Mouse (Mus musculus) ES-E14 (cell line): ENCODE measurements around the gene Lmo1. TPM values are rescaled to one million over a fixed set of nuclear protein-coding genes. Genes with fewer than 3 reads are reported as not detected.

Experiments
- DNase-seq: peaks from one replicate; pipeline ENCODE4 v3.0.0-alpha.2; 2013; ENCODE audit warnings: low read depth, low spot score
- H3K27ac ChIP-seq: 2 replicates; pipeline ENCODE4 v1.5.1; 2012; ENCODE audit warnings: low read depth, mild to moderate bottlenecking, low read length, moderate library complexity, mixed read lengths; ENCODE audit not compliant: poor library complexity, insufficient read depth, severe bottlenecking
- H3K36me3 ChIP-seq: 2 replicates; pipeline ENCODE4 v1.6.1; 2012; ENCODE audit warnings: mild to moderate bottlenecking, low read length, moderate library complexity, mixed read lengths; ENCODE audit not compliant: control insufficient read depth, poor library complexity, insufficient read depth, severe bottlenecking
- H3K4me1 ChIP-seq, 2 experiments: fragments of 150-350 bp in 1 of 2; sonication (generic) in 1 of 2; 2 replicates each; pipeline ENCODE4 v1.6.1; 2012; ENCODE audit warnings: low read length in 2 of 2, mild to moderate bottlenecking in 1 of 2, mixed read lengths in 1 of 2; ENCODE audit not compliant: control insufficient read depth in 2 of 2, insufficient read depth in 2 of 2, poor library complexity in 1 of 2
- H3K4me3 ChIP-seq, 2 experiments: fragments of 150-350 bp in 1 of 2; sonication (generic) in 1 of 2; 2 replicates each; pipeline ENCODE4 v1.5.1; 2012; ENCODE audit warnings: low read length in 2 of 2, low read depth in 1 of 2, mild to moderate bottlenecking in 1 of 2, mixed read lengths in 1 of 2; ENCODE audit not compliant: insufficient read depth in 1 of 2, poor library complexity in 1 of 2, severe bottlenecking in 1 of 2
- H3K9ac ChIP-seq: 2 replicates; pipeline ENCODE4 v1.6.1; 2012; ENCODE audit warnings: low read depth, mild to moderate bottlenecking, low read length, mixed read lengths; ENCODE audit not compliant: poor library complexity, insufficient read depth, severe bottlenecking
- H3K9me3 ChIP-seq: fragments of 150-350 bp; sonication (generic); 2 replicates; pipeline ENCODE4 v1.6.1; 2012; ENCODE audit warnings: low read depth, mild to moderate bottlenecking, low read length; ENCODE audit not compliant: control insufficient read depth, insufficient read depth
- CHD2 ChIP-seq: IDR thresholded peaks from 2 replicates; pipeline ENCODE4 v1.6.1; 2014; ENCODE audit warnings: mild to moderate bottlenecking, low read depth, low read length, inconsistent platforms
- HCFC1 ChIP-seq: IDR thresholded peaks from 2 replicates; pipeline ENCODE4 v1.6.1; 2012; ENCODE audit warnings: low read length, inconsistent platforms, borderline replicate concordance; ENCODE audit not compliant: insufficient read depth
- MAFK ChIP-seq: IDR thresholded peaks from 2 replicates; pipeline ENCODE4 v1.6.1; 2014; ENCODE audit warnings: mild to moderate bottlenecking, low read depth, low read length, inconsistent platforms; ENCODE audit not compliant: insufficient read depth
- ZC3H11A ChIP-seq: IDR thresholded peaks from 2 replicates; pipeline ENCODE4 v1.6.1; 2012; ENCODE audit warnings: low read depth, mild to moderate bottlenecking, inconsistent platforms, low read length, borderline replicate concordance
- ZNF384 ChIP-seq: IDR thresholded peaks from 2 replicates; pipeline ENCODE4 v1.6.1; 2012; ENCODE audit warnings: low read depth, low read length, inconsistent platforms
- in situ Hi-C, 2 experiments: fragments of 600-800 bp; cut with MboI; formaldehyde crosslinking; loops; one replicate each; pipeline ENCODE4 v1.15.1; 2025; ENCODE audit warnings: low sequenced_read_pairs in 2 of 2, inconsistent platforms in 1 of 2; ENCODE audit not compliant: unreplicated experiment in 2 of 2
- total RNA-seq: library from RNA; depleted of rRNA; stranded (reverse); fragments of 300-350 nt; gene quantifications from 2 replicates; pipeline ENCODE4 v1.2.3, GENCODE M21; 2012

Lmo1 gene
- total RNA-seq, 1 experiment, result 1.6 TPM

DNA sequence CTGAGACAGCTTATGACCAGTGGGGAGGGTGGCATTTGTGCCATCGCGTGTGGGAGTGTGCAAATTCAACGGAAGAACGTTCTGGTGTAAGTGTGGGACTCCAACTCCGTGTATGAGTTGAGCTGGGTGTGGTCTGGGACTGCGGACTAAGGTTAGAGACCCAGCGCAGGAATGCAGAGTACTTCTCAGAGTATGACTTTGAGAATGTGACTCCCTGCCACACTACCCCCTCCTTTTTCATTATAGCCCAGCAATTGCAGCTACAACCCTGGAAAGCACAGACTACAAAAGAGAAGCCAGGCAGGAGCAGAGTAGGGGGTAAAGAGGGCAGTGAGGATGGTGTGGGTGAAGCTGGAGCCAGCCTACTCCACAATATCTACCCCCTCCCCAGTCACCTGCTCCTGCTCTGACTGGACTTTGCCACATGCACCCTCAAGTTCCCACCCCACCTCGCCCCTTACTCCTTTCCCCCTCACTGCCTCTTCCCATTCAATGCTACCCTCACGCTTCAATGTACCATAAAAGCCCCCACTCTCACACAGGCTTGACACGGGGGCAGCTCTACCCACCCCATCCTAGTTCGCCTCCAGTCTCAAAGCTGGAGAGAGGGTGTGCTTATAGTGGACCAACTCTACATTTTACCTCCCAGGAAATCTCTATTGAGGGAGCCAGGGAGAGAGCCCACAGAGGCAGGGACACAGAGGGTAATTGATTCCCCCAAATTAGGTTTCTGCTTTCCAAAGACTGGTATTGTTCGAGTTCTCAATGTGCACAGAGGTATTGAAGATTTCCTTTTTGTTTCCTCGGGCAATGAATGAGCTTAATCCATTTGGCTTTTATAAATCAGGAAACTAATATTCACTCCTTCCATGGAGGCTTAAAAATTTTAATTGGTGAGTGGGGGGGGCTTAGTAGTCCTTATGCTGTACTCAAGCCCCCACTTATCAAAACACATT, 941 bp upstream of the Lmo1 start:
- peaks cover 0 to 4% of the 10 kb centered on the region in 2 experiments; a peak in 1 of 4 replicates for H3K4me1 ChIP-seq
- no peak for DNase-seq

DNA sequence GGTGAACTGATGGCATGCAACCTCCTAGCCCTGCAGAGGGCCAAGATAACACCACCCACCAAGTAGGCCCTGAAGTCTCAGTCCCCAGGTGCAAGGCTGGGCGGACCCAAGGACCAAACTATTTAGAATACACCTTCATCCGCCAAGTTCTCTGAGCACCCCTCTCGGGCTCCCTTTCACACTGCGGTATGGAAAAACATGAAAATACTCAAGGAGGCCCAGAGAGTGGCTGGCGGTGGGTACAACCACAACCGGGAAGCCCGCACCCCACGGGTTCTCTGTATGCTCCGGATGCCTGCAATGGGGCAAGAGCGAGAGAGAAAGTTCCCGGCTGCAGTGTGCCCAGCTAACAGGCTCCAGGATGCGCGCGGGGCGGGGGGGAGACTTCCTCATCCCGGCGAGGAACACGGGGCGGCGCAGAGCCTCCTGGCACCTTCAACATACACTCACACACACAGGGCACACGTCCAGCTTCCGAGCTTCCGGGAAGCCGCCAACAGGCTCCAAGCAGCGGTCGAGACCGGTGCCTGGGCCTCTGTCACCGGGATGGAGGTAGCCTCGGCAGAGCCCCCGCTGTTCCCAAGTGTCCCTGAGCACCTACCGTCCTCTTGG, 564 bp downstream of the Lmo1 start:
- Histone ChIP-seq H3K4me1 (peaks cover 0 to 4% of the 10 kb centered on the region in 2 experiments; a peak in 1 of 4 replicates), H3K36me3 (no peaks in the 10 kb centered on the region), H3K9ac (peak overlapping the region; percentile 41), H3K9me3 (no peaks in the 10 kb centered on the region), H3K27ac (no peak overlapping the region), H3K4me3 (peak overlapping the region; percentile 65 to 80)
- no peak for DNase-seq
- in situ Hi-C loops, result no loop called here
- no peak for TF ChIP-seq HCFC1
- TF ChIP-seq ZC3H11A, result no peak
- no peak for TF ChIP-seq CHD2
- no peak for TF ChIP-seq MAFK
- no peak for TF ChIP-seq ZNF384

More for the DNA sequence above, 941 bp upstream of the Lmo1 start:
- in situ Hi-C loops, result no loop called here
- TF ChIP-seq ZNF384, result no peak
- TF ChIP-seq CHD2, result no peak
- peak overlapping the region; percentile 23 to 80; a peak in 3 of 4 replicates for H3K4me3 ChIP-seq
- H3K9ac ChIP-seq, result no peak overlapping the region
- no peaks in the 10 kb centered on the region for H3K36me3 ChIP-seq
- H3K27ac ChIP-seq, result no peak overlapping the region
- H3K9me3 ChIP-seq, result no peaks in the 10 kb centered on the region

DNA sequence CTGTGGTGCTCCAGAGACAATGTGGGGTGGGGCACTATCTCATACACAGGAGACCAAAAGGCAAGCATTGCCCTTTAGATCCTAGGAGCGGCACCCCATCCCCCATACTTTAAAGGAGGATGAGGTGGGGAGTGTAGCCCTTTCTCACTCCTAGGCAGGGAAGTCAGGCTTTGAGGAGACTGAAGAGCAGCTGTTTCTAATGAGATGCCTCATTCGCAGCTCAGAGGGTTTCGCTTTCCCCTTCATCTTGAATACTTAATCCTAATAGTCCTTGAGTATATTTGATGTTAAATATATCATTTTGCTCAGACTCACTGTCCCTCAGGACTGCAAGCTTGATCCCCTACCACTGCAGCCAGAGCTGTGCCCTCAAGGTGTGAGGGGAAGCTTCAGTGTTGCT, 3.1 kb downstream of the Lmo1 start:
- Histone ChIP-seq H3K9me3 (no peaks in the 10 kb centered on the region), H3K4me3 (no peak overlapping the region), H3K36me3 (no peaks in the 10 kb centered on the region), H3K4me1 (peaks cover 0 to 4% of the 10 kb centered on the region in 2 experiments; a peak in 1 of 4 replicates), H3K9ac (no peak overlapping the region), H3K27ac (no peak overlapping the region)
- TF ChIP-seq MAFK, result no peak
- no peak for TF ChIP-seq ZC3H11A
- TF ChIP-seq HCFC1, result no peak
- TF ChIP-seq ZNF384, result no peak
- TF ChIP-seq CHD2, result no peak
- no peak for DNase-seq
- in situ Hi-C loops, result no loop called here

DNA sequence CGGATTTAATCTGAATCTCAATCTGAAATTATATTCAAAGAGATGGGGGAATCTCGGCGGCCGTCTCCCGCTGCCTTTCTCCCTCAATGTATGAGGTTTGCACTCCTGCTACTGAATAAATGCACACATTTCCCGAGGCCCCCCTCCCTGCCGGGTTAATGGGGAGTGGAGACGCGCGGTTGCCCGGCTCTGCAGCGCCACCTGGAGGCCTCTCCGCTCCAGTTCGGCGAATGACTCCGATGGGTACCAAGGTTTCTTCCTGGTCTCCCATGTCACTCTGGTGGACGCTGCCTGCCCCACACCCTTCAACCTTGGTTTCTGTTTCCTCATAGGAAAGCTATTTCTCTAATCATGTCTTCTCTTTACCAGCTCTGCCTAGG, 4.6 kb downstream of the Lmo1 start:
- Histone ChIP-seq H3K27ac (no peak overlapping the region), H3K4me3 (peak overlapping the region in 1 of 2 experiments; percentile 61; a peak in 2 of 4 replicates), H3K9ac (no peak overlapping the region), H3K9me3 (no peaks in the 10 kb centered on the region), H3K36me3 (no peaks in the 10 kb centered on the region), H3K4me1 (peaks cover 0 to 1% of the 10 kb centered on the region in 2 experiments; a peak in 1 of 4 replicates)
- DNase-seq, result peak; percentile 64
- in situ Hi-C loops, result no loop called here
- TF ChIP-seq MAFK (no peak), ZC3H11A (no peak), HCFC1 (no peak), ZNF384 (no peak)
